Mouse (Mus musculus) stomach, embryonic 16.5 days (tissue): ENCODE measurements at regions not wholly inside any gene's neighbourhood (a gene's known extent, or its start where the extent isn't known, plus 50 kb on each side); places are given as distances from the start of the nearest gene placed in this dataset.

Experiments used
- ATAC-seq: fragments of 200-750 bp; cut with Nextera tagmentation; 2 replicates; pipeline ENCODE4 v1.8.0; 2017; ENCODE audit warnings: moderate number of reproducible peaks, moderate TSS enrichment; ENCODE audit not compliant: insufficient read depth, low FRiP score
- H3K27ac ChIP-seq: fragments of 300-500 bp; sonication (generic); 2 replicates; pipeline ENCODE4 v1.5.1; 2014; ENCODE audit warnings: low read length
- H3K27me3 ChIP-seq: fragments of 300-500 bp; sonication (generic); 2 replicates; pipeline ENCODE4 v1.6.1; 2014; ENCODE audit warnings: low read length, control low read depth, mixed read lengths; ENCODE audit not compliant: control insufficient read depth, insufficient read depth
- H3K36me3 ChIP-seq: fragments of 300-500 bp; sonication (generic); 2 replicates; pipeline ENCODE4 v1.6.1; 2014; ENCODE audit warnings: low read length; ENCODE audit not compliant: control insufficient read depth, insufficient read depth
- H3K4me1 ChIP-seq: fragments of 300-500 bp; sonication (generic); 2 replicates; pipeline ENCODE4 v1.6.1; 2014; ENCODE audit warnings: low read length, control low read depth, mixed read lengths; ENCODE audit not compliant: control insufficient read depth, insufficient read depth
- H3K4me2 ChIP-seq: fragments of 300-500 bp; sonication (generic); 2 replicates; pipeline ENCODE4 v1.6.1; 2014; ENCODE audit warnings: low read depth, low read length, mixed read lengths
- H3K4me3 ChIP-seq: fragments of 300-500 bp; sonication (generic); replicated peaks from 2 replicates; pipeline ENCODE4 v1.5.1; 2014; ENCODE audit warnings: mild to moderate bottlenecking, low read length
- H3K9ac ChIP-seq: fragments of 300-500 bp; sonication (generic); 2 replicates; pipeline ENCODE4 v1.6.1; 2014; ENCODE audit warnings: low read length
- H3K9me3 ChIP-seq: fragments of 300-500 bp; sonication (generic); replicated peaks from 2 replicates; pipeline ENCODE4 v1.6.1; 2016; ENCODE audit warnings: low read length, control low read depth; ENCODE audit not compliant: control insufficient read depth
- WGBS: fragments of 180-500 bp; shearing (Covaris S2); extraction: QIAGEN DNeasy Blood & Tissue Kit; methylation state at CpG from one replicate; pipeline ENCODE4 v1.1.7; 2014; 5-methylcytosine and 5-hydroxymethylcytosine counted together

- no peak for ATAC-seq
- 85% methylated on average over 7 of the region's 7 CpGs for WGBS
- H3K27ac ChIP-seq = no peak overlapping the region
Measured at GRCm38 (mm10) chr1:137593732-137594131, 581.8 kb downstream of the Ptprc start.

GRCm38 (mm10) chr1:137591891-137592290, 583.6 kb downstream of the Ptprc start:
- H3K4me3 ChIP-seq = no peak overlapping the region
- H3K4me1 ChIP-seq = no peaks in the 10 kb centered on the region
- WGBS = 75% methylated on average over 2 of the region's 2 CpGs
- H3K9ac ChIP-seq = no peak overlapping the region
- H3K27me3 ChIP-seq = no peaks in the 10 kb centered on the region
- H3K9me3 ChIP-seq = no peaks in the 10 kb centered on the region
- no peak for ATAC-seq
- no peak overlapping the region for H3K27ac ChIP-seq
- no peaks in the 10 kb centered on the region for H3K36me3 ChIP-seq
- H3K4me2 ChIP-seq = no peak overlapping the region

More at GRCm38 (mm10) chr1:137593732-137594131, 581.8 kb downstream of the Ptprc start:
- Histone ChIP-seq H3K27me3 (no peaks in the 10 kb centered on the region), H3K9ac (no peak overlapping the region), H3K4me2 (no peak overlapping the region), H3K36me3 (no peaks in the 10 kb centered on the region), H3K9me3 (no peaks in the 10 kb centered on the region), H3K4me1 (no peaks in the 10 kb centered on the region), H3K4me3 (no peak overlapping the region)

- Histone ChIP-seq H3K36me3 (no peaks in the 10 kb centered on the region), H3K4me2 (no peak overlapping the region), H3K4me1 (no peaks in the 10 kb centered on the region), H3K9ac (no peak overlapping the region), H3K9me3 (no peaks in the 10 kb centered on the region), H3K27me3 (no peaks in the 10 kb centered on the region), H3K27ac (no peak overlapping the region), H3K4me3 (no peak overlapping the region)
- WGBS = 41% methylated on average over 3 of the region's 3 CpGs
- ATAC-seq = no peak
Measured at GRCm38 (mm10) chr1:137591295-137591694, 584.2 kb downstream of the Ptprc start.

DNA sequence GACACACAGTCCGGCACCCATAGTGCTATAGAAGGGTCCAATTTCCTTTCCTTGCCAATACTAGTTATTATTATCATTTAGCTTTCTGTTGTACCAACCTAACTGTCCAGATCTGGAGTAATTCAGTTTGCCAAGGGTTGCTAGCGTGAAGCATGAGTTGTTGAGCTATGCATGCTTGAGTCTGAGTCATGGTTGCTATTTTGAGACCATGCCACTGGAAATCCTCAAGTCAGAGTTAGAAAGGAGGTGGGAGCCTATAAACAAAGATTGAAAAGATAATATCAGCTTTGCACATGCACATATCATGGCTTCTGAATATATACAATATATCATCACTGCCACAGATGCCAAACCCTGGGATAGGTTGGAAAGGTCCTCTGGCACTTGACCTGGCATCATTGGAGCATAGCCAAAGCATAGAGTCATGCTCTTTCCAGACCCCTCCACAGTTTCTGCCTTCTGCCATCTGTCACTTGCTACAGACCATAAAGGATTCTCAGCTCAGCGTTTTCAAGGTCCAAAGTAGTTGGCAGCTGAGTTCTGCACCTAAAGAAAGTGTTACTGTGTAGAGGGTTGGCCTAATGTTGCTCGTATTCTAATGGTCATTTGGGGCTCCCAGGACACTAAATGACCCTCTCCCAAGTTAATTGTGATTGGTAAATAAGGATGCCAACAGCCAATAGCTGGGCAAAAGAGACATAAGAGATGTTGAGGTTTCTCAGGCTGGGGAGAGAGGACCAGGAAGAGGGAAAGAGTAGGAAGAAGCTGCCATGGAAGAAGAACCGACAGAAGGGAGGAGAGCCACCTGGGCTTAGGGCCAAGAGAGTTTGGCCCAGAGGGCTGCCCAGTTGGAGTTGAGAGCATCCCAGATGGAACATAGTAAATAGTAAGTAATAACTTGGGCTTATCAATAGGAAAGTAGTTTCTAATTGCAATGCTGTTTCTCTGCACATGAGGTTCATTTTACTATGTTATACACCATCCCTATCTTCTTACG, 586.9 kb downstream of the Ptprc start:
- ATAC-seq = no peak
- Histone ChIP-seq H3K27me3 (no peaks in the 10 kb centered on the region), H3K36me3 (no peaks in the 10 kb centered on the region), H3K27ac (no peak overlapping the region), H3K9ac (no peak overlapping the region), H3K4me2 (no peak overlapping the region), H3K4me1 (no peaks in the 10 kb centered on the region), H3K9me3 (no peaks in the 10 kb centered on the region), H3K4me3 (no peak overlapping the region)
- WGBS = 81% methylated on average over 6 of the region's 6 CpGs

- H3K4me2 ChIP-seq = no peak overlapping the region
- 87% methylated on average over 12 of the region's 12 CpGs for WGBS
Measured at GRCm38 (mm10) chr1:137587481-137588228, 587.9 kb downstream of the Ptprc start.

DNA sequence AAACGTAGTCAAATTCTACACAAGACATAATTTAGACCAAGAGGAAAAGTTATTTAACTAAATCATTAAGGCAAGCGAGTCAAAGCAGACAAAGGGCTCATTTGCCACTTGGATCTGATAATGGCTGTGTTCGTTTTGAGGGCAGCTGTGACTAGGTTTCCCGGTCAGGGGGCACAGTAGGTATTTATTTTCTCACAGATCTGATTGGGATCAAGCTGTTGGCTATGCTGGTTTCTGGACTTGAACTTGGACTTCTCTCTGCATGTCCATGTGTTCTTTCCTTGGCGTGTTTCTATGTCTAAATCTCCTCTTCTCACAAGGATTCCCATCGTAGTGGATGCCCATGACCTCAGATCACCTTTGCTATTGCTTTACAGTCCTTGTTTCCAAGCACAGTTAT, 590.8 kb downstream of the Ptprc start:
- no peak overlapping the region for H3K4me2 ChIP-seq
- no peak overlapping the region for H3K4me3 ChIP-seq
- WGBS = 68% methylated on average over 6 of the region's 6 CpGs
- H3K36me3 ChIP-seq = no peaks in the 10 kb centered on the region
- H3K9ac ChIP-seq = no peak overlapping the region
- no peak overlapping the region for H3K27ac ChIP-seq
- H3K4me1 ChIP-seq = no peaks in the 10 kb centered on the region
- H3K9me3 ChIP-seq = no peaks in the 10 kb centered on the region
- H3K27me3 ChIP-seq = no peaks in the 10 kb centered on the region
- no peak for ATAC-seq

More at GRCm38 (mm10) chr1:137587481-137588228, 587.9 kb downstream of the Ptprc start:
- no peaks in the 10 kb centered on the region for H3K27me3 ChIP-seq
- H3K4me1 ChIP-seq = no peaks in the 10 kb centered on the region
- H3K36me3 ChIP-seq = no peaks in the 10 kb centered on the region
- no peaks in the 10 kb centered on the region for H3K9me3 ChIP-seq
- H3K9ac ChIP-seq = no peak overlapping the region
- no peak for ATAC-seq
- H3K27ac ChIP-seq = no peak overlapping the region
- H3K4me3 ChIP-seq = no peak overlapping the region

DNA sequence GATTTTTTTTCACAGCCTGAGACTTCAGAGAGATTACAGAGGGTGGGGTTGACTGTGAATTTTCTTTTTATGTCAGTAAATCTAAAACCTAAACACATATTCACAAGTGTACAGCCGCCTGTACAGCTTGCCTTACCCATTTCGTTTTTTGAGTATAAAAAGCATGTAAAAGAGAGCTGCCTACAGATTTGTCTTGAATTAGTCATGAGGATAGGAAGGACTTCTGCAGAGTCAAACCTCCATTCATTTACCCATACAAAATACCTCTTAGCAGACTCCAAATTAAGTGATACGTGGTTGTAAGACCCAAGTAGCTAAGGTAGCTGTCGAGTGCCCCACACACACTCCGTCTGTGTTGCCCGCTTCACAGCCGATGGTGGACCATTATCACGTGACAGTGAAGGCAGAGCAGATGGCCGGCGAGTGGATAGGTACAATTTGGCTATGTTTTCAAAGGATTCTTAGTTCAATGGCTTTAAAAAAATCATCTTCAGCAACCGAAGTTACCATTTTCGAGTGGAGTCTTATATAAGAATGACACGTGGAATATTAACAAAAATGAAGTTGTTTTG, 591.3 kb downstream of the Ptprc start:
- H3K9me3 ChIP-seq = no peaks in the 10 kb centered on the region
- WGBS = 88% methylated on average over 13 of the region's 13 CpGs
- H3K36me3 ChIP-seq = no peaks in the 10 kb centered on the region
- H3K4me1 ChIP-seq = no peaks in the 10 kb centered on the region
- H3K4me2 ChIP-seq = no peak overlapping the region
- ATAC-seq = no peak
- no peaks in the 10 kb centered on the region for H3K27me3 ChIP-seq
- no peak overlapping the region for H3K27ac ChIP-seq
- no peak overlapping the region for H3K9ac ChIP-seq
- H3K4me3 ChIP-seq = no peak overlapping the region

DNA sequence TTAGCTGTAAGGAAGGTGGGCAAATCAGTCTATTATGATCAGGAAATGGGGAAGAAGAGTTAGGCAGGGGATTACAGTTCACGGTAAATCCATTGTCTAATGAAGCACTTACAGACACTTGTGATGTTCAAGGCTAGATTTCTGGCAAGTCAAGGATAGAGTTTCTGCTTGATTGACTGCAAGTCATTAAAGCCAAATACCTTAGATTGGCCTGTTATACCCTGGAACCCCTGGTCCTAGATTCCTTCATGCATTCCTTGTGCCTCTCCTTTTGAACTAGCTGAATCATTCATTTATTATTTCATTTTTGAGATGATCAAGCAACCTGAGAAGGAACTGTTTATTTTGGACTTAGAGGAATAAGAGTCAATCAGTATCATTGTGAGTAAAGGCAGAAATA, 597.9 kb downstream of the Ptprc start:
- no peak overlapping the region for H3K4me3 ChIP-seq
- no peaks in the 10 kb centered on the region for H3K27me3 ChIP-seq
- H3K9me3 ChIP-seq = no peaks in the 10 kb centered on the region
- no peak for ATAC-seq
- no peak overlapping the region for H3K4me2 ChIP-seq
- no peak overlapping the region for H3K9ac ChIP-seq
- 57% methylated on average over 1 of the region's 1 CpGs for WGBS
- peaks cover 3% of the 10 kb centered on the region; the same call in 1 of the 2 replicates for H3K4me1 ChIP-seq
- H3K27ac ChIP-seq = no peak overlapping the region
- no peaks in the 10 kb centered on the region for H3K36me3 ChIP-seq

DNA sequence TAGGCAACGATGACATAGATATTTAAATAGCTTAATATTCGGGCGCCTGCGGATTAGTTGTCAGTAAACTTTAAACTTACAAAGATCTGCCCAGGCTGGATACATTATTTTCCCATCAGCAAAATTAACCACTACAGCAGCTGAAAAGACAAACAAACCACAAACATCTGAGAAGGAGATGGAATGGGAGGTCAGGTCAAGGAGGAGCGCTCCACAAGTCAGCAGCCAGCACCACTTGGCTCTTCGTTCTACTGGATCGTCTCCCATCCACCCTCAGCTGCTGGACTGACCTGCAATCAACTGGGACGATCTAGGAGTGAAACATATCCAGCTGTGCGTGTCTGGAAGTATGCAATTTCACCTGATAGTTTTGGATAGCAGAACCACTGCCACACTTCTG, 599.3 kb downstream of the Ptprc start:
- no peaks in the 10 kb centered on the region for H3K27me3 ChIP-seq
- 70% methylated on average over 9 of the region's 9 CpGs for WGBS

More for the DNA sequence above, 599.3 kb downstream of the Ptprc start:
- H3K4me3 ChIP-seq = no peak overlapping the region
- H3K9me3 ChIP-seq = no peaks in the 10 kb centered on the region
- no peak for ATAC-seq
- H3K27ac ChIP-seq = no peak overlapping the region
- H3K9ac ChIP-seq = no peak overlapping the region
- no peaks in the 10 kb centered on the region for H3K36me3 ChIP-seq
- no peak overlapping the region for H3K4me2 ChIP-seq
- peaks cover 3% of the 10 kb centered on the region; the same call in 1 of the 2 replicates for H3K4me1 ChIP-seq
